Mouse (Mus musculus) embryonic facial prominence, embryonic 12.5 days (tissue): ENCODE measurements at regions not wholly inside any gene's neighbourhood (a gene's known extent, or its start where the extent isn't known, plus 50 kb on each side); places are given as distances from the start of the nearest gene placed in this dataset.
A peak's percentile ranks its signal among the peaks of the same experiment; 100 is the strongest.
"Not testable (repeated sequence)": the region's sequence is repeated elsewhere in the genome, so short reads cannot be mapped to it uniquely, and the experiment has no call there.

ENCODE experiments used
- ATAC-seq: fragments of 200-750 bp; cut with Nextera tagmentation; 2 replicates; pipeline ENCODE4 v1.8.0; 2017; ENCODE audit not compliant: insufficient number of reproducible peaks, insufficient read depth, low FRiP score, low TSS enrichment
- H3K27ac ChIP-seq: fragments of 300-500 bp; sonication (generic); 2 replicates; pipeline ENCODE4 v1.5.1; 2016; ENCODE audit warnings: mild to moderate bottlenecking
- H3K27me3 ChIP-seq: fragments of 300-500 bp; sonication (generic); 2 replicates; pipeline ENCODE4 v1.6.1; 2016; ENCODE audit warnings: mild to moderate bottlenecking, moderate library complexity
- H3K36me3 ChIP-seq: fragments of 300-500 bp; sonication (generic); 2 replicates; pipeline ENCODE4 v1.6.1; 2016; ENCODE audit warnings: mild to moderate bottlenecking
- H3K4me1 ChIP-seq: fragments of 300-500 bp; sonication (generic); 2 replicates; pipeline ENCODE4 v1.6.1; 2016
- H3K4me2 ChIP-seq: fragments of 300-500 bp; sonication (generic); replicated peaks from 2 replicates; pipeline ENCODE4 v1.6.1; 2016; ENCODE audit warnings: mild to moderate bottlenecking, moderate library complexity
- H3K4me3 ChIP-seq: fragments of 300-500 bp; sonication (generic); 2 replicates; pipeline ENCODE4 v1.5.1; 2016; ENCODE audit warnings: mild to moderate bottlenecking
- H3K9ac ChIP-seq: fragments of 300-500 bp; sonication (generic); 2 replicates; pipeline ENCODE4 v1.6.1; 2016; ENCODE audit warnings: mild to moderate bottlenecking, moderate library complexity
- H3K9me3 ChIP-seq: fragments of 300-500 bp; sonication (generic); 2 replicates; pipeline ENCODE4 v1.6.1; 2016; ENCODE audit warnings: mild to moderate bottlenecking, moderate library complexity
- WGBS: fragments of 180-500 bp; shearing (Covaris S2); methylation state at CpG from one replicate; pipeline ENCODE4 v1.1.7; 2016; 5-methylcytosine and 5-hydroxymethylcytosine counted together

GRCm38 (mm10) chr11:111947671-111948070, 834.4 kb upstream of the Sox9 start:
- no peak for ATAC-seq
- 61% methylated on average over 6 of the region's 6 CpGs for WGBS

GRCm38 (mm10) chr11:111953421-111953820, 828.6 kb upstream of the Sox9 start:
- 72% methylated on average over 5 of the region's 5 CpGs for WGBS
- Histone ChIP-seq H3K27ac (no peak overlapping the region), H3K36me3 (no peaks in the 10 kb centered on the region), H3K27me3 (no peaks in the 10 kb centered on the region), H3K4me1 (no peaks in the 10 kb centered on the region), H3K4me2 (no peak overlapping the region), H3K9ac (no peak overlapping the region), H3K4me3 (no peak overlapping the region), H3K9me3 (no peaks in the 10 kb centered on the region; the same call in 1 of the 2 replicates)
- ATAC-seq = no peak

More at GRCm38 (mm10) chr11:111947671-111948070, 834.4 kb upstream of the Sox9 start:
- Histone ChIP-seq H3K4me3 (no peak overlapping the region), H3K9ac (no peak overlapping the region), H3K36me3 (no peaks in the 10 kb centered on the region), H3K27ac (no peak overlapping the region), H3K27me3 (no peaks in the 10 kb centered on the region), H3K4me2 (no peak overlapping the region), H3K9me3 (no peaks in the 10 kb centered on the region), H3K4me1 (peaks cover 4% of the 10 kb centered on the region; the same call in 1 of the 2 replicates)

GRCm38 (mm10) chr11:111957721-111958287, 824.2 kb upstream of the Sox9 start:
- WGBS = 51% methylated on average over 5 of the region's 5 CpGs
- no peak overlapping the region for H3K27ac ChIP-seq
- H3K9ac ChIP-seq = no peak overlapping the region
- H3K4me3 ChIP-seq = no peak overlapping the region
- no peaks in the 10 kb centered on the region for H3K36me3 ChIP-seq
- H3K4me1 ChIP-seq = no peaks in the 10 kb centered on the region
- H3K9me3 ChIP-seq = no peaks in the 10 kb centered on the region; the same call in 1 of the 2 replicates
- ATAC-seq = no peak
- no peaks in the 10 kb centered on the region for H3K27me3 ChIP-seq
- H3K4me2 ChIP-seq = no peak overlapping the region

GRCm38 (mm10) chr11:111961047-111961837, 820.8 kb upstream of the Sox9 start:
- Histone ChIP-seq H3K4me2 (no peak overlapping the region), H3K4me3 (no peak overlapping the region), H3K9ac (no peak overlapping the region), H3K9me3 (no peaks in the 10 kb centered on the region; the same call in 1 of the 2 replicates), H3K27ac (no peak overlapping the region; the same call in 1 of the 2 replicates), H3K27me3 (no peaks in the 10 kb centered on the region), H3K4me1 (no peaks in the 10 kb centered on the region), H3K36me3 (no peaks in the 10 kb centered on the region)
- ATAC-seq = no peak
- 52% methylated on average over 10 of the region's 10 CpGs for WGBS

GRCm38 (mm10) chr11:111961846-111962245, 820.2 kb upstream of the Sox9 start:
- H3K9ac ChIP-seq = no peak overlapping the region
- H3K27ac ChIP-seq = no peak overlapping the region; the same call in 1 of the 2 replicates
- ATAC-seq = no peak
- H3K4me3 ChIP-seq = no peak overlapping the region
- no peaks in the 10 kb centered on the region for H3K4me1 ChIP-seq
- WGBS = 59% methylated on average over 2 of the region's 2 CpGs
- H3K27me3 ChIP-seq = no peaks in the 10 kb centered on the region
- no peaks in the 10 kb centered on the region for H3K9me3 ChIP-seq
- no peaks in the 10 kb centered on the region for H3K36me3 ChIP-seq
- no peak overlapping the region for H3K4me2 ChIP-seq

- no peaks in the 10 kb centered on the region for H3K36me3 ChIP-seq
- no peaks in the 10 kb centered on the region for H3K27me3 ChIP-seq
- no peak overlapping the region for H3K27ac ChIP-seq
- H3K4me1 ChIP-seq = no peaks in the 10 kb centered on the region
- no peak overlapping the region for H3K9ac ChIP-seq
- no peak overlapping the region for H3K4me3 ChIP-seq
- WGBS = 69% methylated on average over 6 of the region's 6 CpGs
- H3K9me3 ChIP-seq = no peaks in the 10 kb centered on the region
- H3K4me2 ChIP-seq = no peak overlapping the region
- no peak for ATAC-seq
Observed at GRCm38 (mm10) chr11:111964066-111964465, 818.0 kb upstream of the Sox9 start.

- ATAC-seq = no peak
- Histone ChIP-seq H3K9me3 (no peaks in the 10 kb centered on the region), H3K27ac (no peak overlapping the region), H3K4me1 (no peaks in the 10 kb centered on the region), H3K27me3 (no peaks in the 10 kb centered on the region), H3K9ac (no peak overlapping the region), H3K4me3 (no peak overlapping the region), H3K4me2 (no peak overlapping the region), H3K36me3 (no peaks in the 10 kb centered on the region)
- 77% methylated on average over 3 of the region's 3 CpGs for WGBS
Observed at GRCm38 (mm10) chr11:111966401-111966800, 815.6 kb upstream of the Sox9 start.

- 70% methylated on average over 4 of the region's 4 CpGs for WGBS
- no peak overlapping the region for H3K4me2 ChIP-seq
- no peaks in the 10 kb centered on the region for H3K9me3 ChIP-seq
- H3K4me1 ChIP-seq = no peaks in the 10 kb centered on the region
- H3K27me3 ChIP-seq = no peaks in the 10 kb centered on the region
- H3K9ac ChIP-seq = no peak overlapping the region
- no peak for ATAC-seq
- no peaks in the 10 kb centered on the region for H3K36me3 ChIP-seq
- no peak overlapping the region for H3K27ac ChIP-seq
- H3K4me3 ChIP-seq = no peak overlapping the region
Observed at GRCm38 (mm10) chr11:111971001-111971400, 811.0 kb upstream of the Sox9 start.

GRCm38 (mm10) chr11:111978667-111979066, 803.4 kb upstream of the Sox9 start:
- Histone ChIP-seq H3K4me2 (no peak overlapping the region), H3K4me3 (no peak overlapping the region), H3K36me3 (no peaks in the 10 kb centered on the region), H3K9ac (no peak overlapping the region), H3K4me1 (no peaks in the 10 kb centered on the region), H3K27ac (no peak overlapping the region), H3K9me3 (no peaks in the 10 kb centered on the region), H3K27me3 (no peaks in the 10 kb centered on the region)
- no peak for ATAC-seq
- WGBS = 83% methylated on average over 4 of the region's 4 CpGs

GRCm38 (mm10) chr11:111996395-111996794, 785.6 kb upstream of the Sox9 start:
- no peaks in the 10 kb centered on the region for H3K9me3 ChIP-seq
- no peak overlapping the region for H3K4me3 ChIP-seq
- ATAC-seq = no peak
- H3K27ac ChIP-seq = no peak overlapping the region
- H3K27me3 ChIP-seq = no peaks in the 10 kb centered on the region
- 69% methylated on average over 4 of the region's 4 CpGs for WGBS
- no peak overlapping the region for H3K9ac ChIP-seq
- no peaks in the 10 kb centered on the region for H3K36me3 ChIP-seq
- H3K4me2 ChIP-seq = no peak overlapping the region
- H3K4me1 ChIP-seq = 0 out of 2 replicates have a peak, but pooled peaks cover 3% of the 10 kb centered on the region

- ATAC-seq = peak; percentile 88
Observed at GRCm38 (mm10) chr11:112010848-112011247, 771.2 kb upstream of the Sox9 start.

GRCm38 (mm10) chr11:112017906-112018305, 764.1 kb upstream of the Sox9 start:
- H3K9me3 ChIP-seq = no peaks in the 10 kb centered on the region
- no peaks in the 10 kb centered on the region for H3K27me3 ChIP-seq
- no peak for ATAC-seq
- no peaks in the 10 kb centered on the region for H3K4me1 ChIP-seq
- no peak overlapping the region for H3K4me3 ChIP-seq
- H3K9ac ChIP-seq = no peak overlapping the region
- no peak overlapping the region for H3K4me2 ChIP-seq
- H3K27ac ChIP-seq = no peak overlapping the region
- WGBS = 63% methylated on average over 3 of the region's 3 CpGs
- H3K36me3 ChIP-seq = no peaks in the 10 kb centered on the region

More at GRCm38 (mm10) chr11:112010848-112011247, 771.2 kb upstream of the Sox9 start:
- H3K9me3 ChIP-seq, H3K4me1 ChIP-seq, H3K36me3 ChIP-seq, H3K4me2 ChIP-seq, H3K27me3 ChIP-seq, H3K4me3 ChIP-seq, H3K9ac ChIP-seq, H3K27ac ChIP-seq: not testable (repeated sequence)
- 91% methylated on average over 2 of the region's 2 CpGs for WGBS
